Mouse (Mus musculus) macrophage (primary cell): ENCODE results near the gene Gm12184. TPM values are rescaled to one million over a fixed set of nuclear protein-coding genes. Genes with fewer than 3 reads are reported as not detected.
"Not testable (repeated sequence)": the region's sequence is repeated elsewhere in the genome, so short reads cannot be mapped to it uniquely, and the experiment has no call there.

Experiments
- H3K27ac ChIP-seq: fragments of 350-480 bp; formaldehyde crosslinking; 2 replicates; pipeline ENCODE4 v1.9.0; 2021
- H3K36me3 ChIP-seq: fragments of 350-480 bp; formaldehyde crosslinking; 2 replicates; pipeline ENCODE4 v1.9.0; 2021; ENCODE audit errors: inconsistent target
- H3K4me3 ChIP-seq: fragments of 350-480 bp; formaldehyde crosslinking; 2 replicates; pipeline ENCODE4 v1.9.0; 2021; ENCODE audit errors: inconsistent target
- H3K79me2 ChIP-seq: fragments of 350-480 bp; formaldehyde crosslinking; 2 replicates; pipeline ENCODE4 v1.9.0; 2021; ENCODE audit errors: inconsistent target
- WGBS: methylation state at CpG from one replicate; pipeline ENCODE4 v1.1.7; 2026; ENCODE audit warnings: inconsistent platforms; ENCODE audit not compliant: missing documents; 5-methylcytosine and 5-hydroxymethylcytosine counted together
- polyA plus RNA-seq: library from polyadenylated mRNA; stranded (reverse); fragments of 250-400 nt; gene quantifications from 3 replicates; pipeline ENCODE4 v1.2.4, GENCODE M21; 2018; ENCODE audit warnings: inconsistent platforms

Gm12184 gene
- polyA plus RNA-seq, 1 experiment from 2014 or later: 1.7 TPM

- WGBS: 82% methylated on average over 21 of the region's 21 CpGs
- no peak overlapping the region for H3K27ac ChIP-seq
- no peak overlapping the region for H3K4me3 ChIP-seq
- peaks cover 90% of the 10 kb centered on the region for H3K36me3 ChIP-seq
- H3K79me2 ChIP-seq: peaks cover 85% of the 10 kb centered on the region
These were observed 19.4 kb downstream of the Gm12184 start for GRCm38 (mm10) chr11:48806856-48807562.

- H3K79me2 ChIP-seq: peaks cover 84% of the 10 kb centered on the region
- H3K27ac ChIP-seq: no peak overlapping the region
- WGBS: 85% methylated on average over 2 of the region's 2 CpGs
- peaks cover 77% of the 10 kb centered on the region for H3K36me3 ChIP-seq
- H3K4me3 ChIP-seq: no peak overlapping the region
These were observed 21.5 kb downstream of the Gm12184 start for GRCm38 (mm10) chr11:48804922-48805321.

DNA sequence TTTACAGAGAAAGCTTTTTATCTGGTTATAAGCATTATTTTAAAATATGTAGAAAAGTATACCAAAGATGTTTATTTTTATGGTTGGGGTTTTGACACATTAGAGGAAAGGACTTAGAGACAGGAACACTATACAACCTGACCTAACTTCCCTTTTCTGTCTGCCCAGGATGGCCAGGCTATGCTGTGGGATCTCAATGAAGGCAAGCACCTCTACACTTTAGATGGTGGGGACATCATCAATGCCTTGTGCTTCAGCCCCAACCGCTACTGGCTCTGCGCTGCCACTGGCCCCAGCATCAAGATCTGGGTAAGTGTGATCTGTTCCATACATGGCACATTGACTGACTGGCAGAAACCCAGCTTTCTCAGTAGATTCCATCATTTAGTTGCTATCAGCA, 22.5 kb downstream of the Gm12184 start:
- no peak overlapping the region for H3K4me3 ChIP-seq

DNA sequence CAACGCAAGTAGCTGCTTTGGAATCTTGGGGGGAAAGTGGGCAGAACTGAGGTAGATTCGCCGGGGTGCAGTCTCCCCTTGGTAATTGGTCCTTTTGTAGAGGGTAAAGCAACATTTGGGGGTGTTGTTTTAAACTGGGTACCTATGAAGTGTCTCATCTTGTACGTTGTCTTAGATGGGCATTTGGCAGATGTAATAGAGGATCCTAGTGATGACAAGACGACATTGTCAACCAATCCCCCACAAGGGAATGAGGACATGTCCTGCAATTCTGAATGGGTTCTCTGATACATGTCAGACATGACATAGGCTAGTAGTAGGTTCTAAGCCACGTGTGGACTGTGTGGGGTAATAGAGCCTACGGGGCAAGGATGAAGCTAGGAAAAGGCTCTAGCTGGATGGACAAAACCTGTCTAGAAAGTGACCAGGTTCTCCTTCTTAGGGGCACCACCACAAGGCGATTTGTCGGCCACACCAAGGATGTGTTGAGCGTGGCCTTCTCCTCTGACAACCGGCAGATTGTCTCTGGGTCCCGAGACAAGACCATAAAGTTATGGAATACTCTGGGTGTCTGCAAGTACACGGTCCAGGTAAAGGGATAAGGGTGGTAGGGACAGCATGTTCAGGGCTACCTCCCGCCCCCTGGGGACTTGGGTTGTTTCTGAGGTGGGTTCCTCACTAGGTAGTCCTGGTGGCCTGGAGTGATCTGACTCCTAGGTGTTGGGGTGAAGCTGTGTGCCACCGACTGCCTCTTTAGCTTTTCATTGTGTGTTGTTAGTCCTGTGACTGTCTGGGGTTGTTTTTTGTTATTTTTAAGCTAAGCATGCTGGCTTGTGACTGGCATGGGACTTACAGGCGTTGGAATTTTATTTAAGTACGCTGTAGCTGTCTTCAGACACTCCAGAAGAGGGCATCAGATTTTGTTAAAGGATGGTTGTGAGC, 24.4 kb downstream of the Gm12184 start:
- Histone ChIP-seq H3K4me3 (peak overlapping the region; percentile 92), H3K79me2 (peaks cover 80% of the 10 kb centered on the region), H3K27ac (no peak overlapping the region), H3K36me3 (peaks cover 56% of the 10 kb centered on the region)
- 68% methylated on average over 17 of the region's 17 CpGs for WGBS

More for the DNA sequence above, 22.5 kb downstream of the Gm12184 start:
- Histone ChIP-seq H3K79me2 (peaks cover 75% of the 10 kb centered on the region), H3K36me3 (peaks cover 67% of the 10 kb centered on the region), H3K27ac (no peak overlapping the region)
- WGBS: 100% methylated on average over 2 of the region's 2 CpGs

DNA sequence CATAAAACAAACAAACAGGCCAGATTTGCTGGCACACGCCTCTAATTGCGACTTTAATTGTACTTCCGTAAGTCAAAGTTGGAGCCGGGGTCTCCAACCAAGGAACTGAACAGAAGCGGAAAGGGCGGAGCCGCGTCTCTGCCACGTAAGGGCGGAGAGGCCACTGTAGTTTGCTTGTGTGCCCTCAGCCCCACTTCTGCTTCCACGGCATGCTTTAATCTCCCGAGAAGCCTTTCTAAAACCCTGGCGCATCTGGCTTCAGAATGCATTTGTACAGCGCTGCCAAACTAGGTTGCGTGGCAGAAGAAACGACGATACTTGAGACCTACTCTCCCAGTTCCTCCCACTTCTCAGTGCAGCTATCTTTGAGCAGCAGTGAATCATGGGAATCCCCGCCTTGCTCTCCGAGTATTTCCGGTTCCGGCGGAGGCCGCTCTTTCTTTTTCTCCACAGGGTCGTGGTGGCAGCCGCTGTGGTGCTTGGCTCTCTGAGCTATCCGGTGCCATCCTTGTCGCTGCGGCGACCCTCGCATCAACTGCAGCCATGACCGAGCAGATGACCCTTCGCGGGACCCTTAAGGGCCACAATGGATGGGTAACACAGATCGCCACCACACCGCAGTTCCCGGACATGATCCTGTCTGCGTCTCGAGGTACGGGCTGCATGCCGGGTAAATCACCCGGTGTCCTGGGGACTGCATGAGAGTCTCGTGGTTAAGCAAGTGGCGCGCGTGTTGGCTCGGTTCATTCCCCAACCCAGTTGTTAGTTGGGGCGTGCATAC, 26.3 kb downstream of the Gm12184 start, which contains the start of gene Rack1:
Gene Rack1 (plus strand): TSS at position 412 of the 781 bp plus-strand sequence.
- under 1% methylated on average over 47 of the region's 47 CpGs for WGBS
- peaks cover 65% of the 10 kb centered on the region for H3K79me2 ChIP-seq

DNA sequence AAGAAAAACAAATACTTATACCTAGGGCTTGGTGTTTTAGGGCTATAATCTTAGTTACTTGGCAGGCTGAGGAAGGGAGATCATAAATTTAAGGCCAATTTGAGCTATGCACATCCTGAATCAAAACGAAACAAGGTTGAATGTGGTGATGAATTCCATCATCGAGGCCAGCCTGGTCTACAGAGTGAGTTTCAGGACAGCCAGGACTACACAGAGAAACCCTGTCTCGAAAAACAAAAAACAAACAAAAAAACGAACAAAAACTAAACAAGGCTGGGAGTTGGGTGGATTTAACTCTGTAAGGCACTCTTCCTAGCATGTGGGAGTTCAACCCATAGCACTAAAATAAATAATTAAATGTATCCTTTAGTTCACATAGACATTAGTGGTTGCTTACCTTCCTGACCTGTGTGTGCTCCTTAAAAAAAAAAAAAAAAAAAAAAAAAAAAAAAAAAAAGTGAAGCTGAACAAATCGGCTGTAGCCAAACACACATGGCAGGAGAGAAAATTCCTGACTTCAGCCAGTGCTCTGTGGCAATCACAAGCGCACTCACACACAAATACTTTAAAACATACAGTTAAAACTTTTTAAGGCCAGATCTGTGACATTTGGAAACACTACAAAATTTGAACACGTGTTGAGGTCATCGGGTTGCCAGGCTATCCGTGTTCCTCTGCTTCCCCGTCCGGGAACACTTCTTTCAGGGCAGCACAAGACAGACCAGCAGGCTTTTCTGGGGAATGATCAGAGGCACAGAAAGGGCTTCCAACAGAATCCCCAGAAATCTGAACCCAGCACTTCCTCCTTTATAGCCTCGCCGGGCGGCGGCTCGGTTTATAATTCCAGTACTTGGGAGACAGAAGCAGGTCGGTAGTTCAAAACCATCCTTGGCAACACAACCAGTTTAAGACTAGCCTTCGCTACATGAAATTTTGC, 27.2 kb downstream of the Gm12184 start:
- WGBS: 3% methylated on average over 18 of the region's 18 CpGs
- Histone ChIP-seq H3K79me2 (peaks cover 57% of the 10 kb centered on the region), H3K27ac (peak overlapping the region; percentile 93)

More for the DNA sequence above, 26.3 kb downstream of the Gm12184 start, which contains the start of gene Rack1:
- Histone ChIP-seq H3K36me3 (peaks cover 36% of the 10 kb centered on the region), H3K27ac (peak within 1 kb of the TSS; percentile 93), H3K4me3 (peak within 1 kb of the TSS; percentile 92)

GRCm38 (mm10) chr11:48798308-48798707, 28.1 kb downstream of the Gm12184 start:
- peaks cover 18% of the 10 kb centered on the region for H3K36me3 ChIP-seq
- H3K4me3 ChIP-seq: no peak overlapping the region
- WGBS: 82% methylated on average over 7 of the region's 7 CpGs
- H3K79me2 ChIP-seq: peaks cover 47% of the 10 kb centered on the region
- no peak overlapping the region for H3K27ac ChIP-seq

More for the DNA sequence above, 27.2 kb downstream of the Gm12184 start:
- Histone ChIP-seq H3K36me3 (peaks cover 28% of the 10 kb centered on the region), H3K4me3 (peak overlapping the region; percentile 92)

DNA sequence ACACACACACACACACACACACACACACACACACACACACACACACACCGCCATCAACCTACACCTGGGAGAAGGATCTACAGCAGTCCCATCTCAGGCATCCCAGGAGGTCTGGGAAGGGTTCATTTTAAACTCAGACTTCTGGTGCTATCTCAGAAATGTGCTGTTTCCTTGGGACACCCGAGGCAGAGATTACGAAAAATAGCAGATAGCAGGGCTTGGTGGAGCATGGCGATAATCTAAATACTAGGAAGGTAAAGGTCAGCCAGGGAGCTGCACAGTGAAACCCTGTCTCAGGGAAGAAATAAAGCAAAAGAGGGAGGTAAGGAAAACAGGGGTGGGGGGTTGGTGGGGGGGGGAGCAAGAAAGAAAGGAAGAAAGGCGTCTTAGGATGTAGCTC, 29.2 kb downstream of the Gm12184 start:
- Histone ChIP-seq H3K79me2 (peaks cover 37% of the 10 kb centered on the region), H3K27ac (no peak overlapping the region), H3K4me3 (no peak overlapping the region), H3K36me3 (peaks cover 9% of the 10 kb centered on the region; the same call in 1 of the 2 replicates)
- 87% methylated on average over 4 of the region's 5 CpGs for WGBS

DNA sequence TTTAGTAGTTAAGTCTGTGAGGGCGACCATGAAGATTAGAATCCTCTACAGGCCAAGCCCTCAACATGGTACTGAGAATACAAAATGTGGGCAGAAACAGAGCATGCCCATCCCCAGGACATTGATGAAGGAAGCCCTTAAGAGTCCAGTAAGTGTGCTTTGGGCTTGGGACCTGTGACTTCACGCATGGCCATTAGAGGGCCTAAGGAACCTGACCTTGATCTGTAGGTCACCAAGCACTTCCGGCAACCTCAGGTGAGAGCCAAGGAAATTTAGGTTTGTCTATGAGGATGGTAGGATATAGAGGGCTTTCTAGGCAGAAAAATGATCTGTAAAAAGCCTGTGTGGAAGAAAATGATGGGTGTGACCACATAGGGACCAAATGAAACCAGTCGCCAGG, 30.2 kb downstream of the Gm12184 start:
- 96% methylated on average over 4 of the region's 4 CpGs for WGBS
- Histone ChIP-seq H3K4me3 (no peak overlapping the region), H3K36me3 (no peaks in the 10 kb centered on the region), H3K79me2 (peaks cover 27% of the 10 kb centered on the region), H3K27ac (no peak overlapping the region)

DNA sequence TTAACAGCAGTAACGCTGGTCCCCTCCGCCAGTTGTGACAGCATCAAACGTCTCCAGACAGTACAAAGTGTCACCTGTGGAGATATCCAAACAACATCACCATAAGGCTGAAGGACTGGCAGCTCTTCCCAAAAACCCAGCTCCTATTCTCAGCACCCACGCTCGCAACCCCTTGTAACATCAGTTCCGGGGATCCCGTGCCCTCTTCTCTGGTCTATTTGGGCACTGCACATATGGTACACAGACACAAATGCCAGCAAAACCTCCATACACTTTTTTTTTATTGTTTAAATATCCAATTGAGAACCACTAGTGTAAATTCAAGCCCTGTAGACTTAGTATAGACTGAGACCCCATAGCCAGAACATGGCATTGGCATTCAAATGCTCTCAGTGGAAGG, 31.2 kb downstream of the Gm12184 start:
- Histone ChIP-seq H3K27ac (no peak overlapping the region), H3K79me2 (peaks cover 16% of the 10 kb centered on the region), H3K36me3 (no peaks in the 10 kb centered on the region), H3K4me3 (no peak overlapping the region)
- WGBS: 95% methylated on average over 7 of the region's 7 CpGs

- 97% methylated on average over 3 of the region's 3 CpGs for whole genome bisulfite sequencing
- Histone ChIP-seq H3K27ac (no peak overlapping the region), H3K4me3 (no peak overlapping the region), H3K79me2 (peaks cover 6% of the 10 kb centered on the region; the same call in 1 of the 2 replicates), H3K36me3 (no peaks in the 10 kb centered on the region)
These were observed 33.3 kb downstream of the Gm12184 start for GRCm38 (mm10) chr11:48793184-48793583.

DNA sequence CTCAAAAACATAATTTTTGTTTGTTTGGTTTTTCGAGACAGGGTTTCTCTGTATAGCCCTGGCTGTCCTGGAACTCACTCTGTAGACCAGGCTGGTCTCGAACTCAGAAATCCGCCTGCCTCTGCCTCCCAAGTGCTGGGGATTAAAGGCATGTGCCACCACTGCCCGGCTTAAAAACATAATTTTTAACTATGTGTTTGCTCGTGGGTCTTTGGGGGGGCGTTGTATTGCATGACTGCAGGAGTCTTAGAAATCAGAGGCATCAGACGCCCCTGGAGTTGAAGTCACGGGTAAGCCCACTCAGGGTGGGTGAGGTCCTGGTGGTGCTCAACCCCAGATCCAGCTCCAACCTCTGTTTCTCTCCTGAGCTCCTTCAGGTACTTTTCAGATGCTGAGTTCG, 34.6 kb downstream of the Gm12184 start:
- H3K27ac ChIP-seq, H3K79me2 ChIP-seq: not testable (repeated sequence)
- 91% methylated on average over 9 of the region's 9 CpGs for WGBS

DNA sequence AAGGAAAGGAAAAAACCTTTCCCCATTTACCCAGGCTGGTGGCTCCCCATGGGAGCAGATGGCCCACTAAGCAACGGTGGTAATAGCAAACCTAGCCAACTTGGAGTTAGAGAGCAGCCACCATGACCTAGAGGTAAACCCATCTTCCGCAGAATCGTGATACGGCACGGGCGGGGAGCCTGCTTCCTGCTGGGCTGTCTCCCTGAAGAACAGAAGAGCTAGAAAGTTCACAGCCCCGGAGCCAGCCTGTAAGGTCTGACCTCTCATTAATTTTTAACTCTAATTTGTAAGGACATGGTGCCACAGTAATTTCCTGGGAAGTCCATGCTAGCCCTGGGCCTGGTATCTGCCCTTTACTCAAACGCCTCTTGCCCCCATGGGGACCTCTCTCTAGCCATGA, 35.5 kb downstream of the Gm12184 start:
- H3K4me3 ChIP-seq: no peak overlapping the region
- no peak overlapping the region for H3K27ac ChIP-seq
- 87% methylated on average over 8 of the region's 8 CpGs for WGBS
- H3K36me3 ChIP-seq: no peaks in the 10 kb centered on the region
- no peaks in the 10 kb centered on the region for H3K79me2 ChIP-seq

More for the DNA sequence above, 34.6 kb downstream of the Gm12184 start:
- not testable (repeated sequence) for H3K36me3 ChIP-seq, H3K4me3 ChIP-seq
